Mouse (Mus musculus) cerebellum, adult 2 months (tissue): ENCODE data around the gene Rlbp1. TPM values are rescaled to one million over a fixed set of nuclear protein-coding genes. Genes with fewer than 3 reads are reported as not detected.

Experiments used
- DNase-seq, 2 experiments: peaks; one replicate each; pipeline ENCODE4 v3.0.0; 2021
- H3K27ac ChIP-seq: fragments of 200-500 bp; 2 replicates; pipeline ENCODE4 v1.5.1; 2012; ENCODE audit warnings: low read length, control low read depth, inconsistent platforms; ENCODE audit not compliant: insufficient read depth
- H3K27me3 ChIP-seq: fragments of 200-500 bp; 2 replicates; pipeline ENCODE4 v1.6.1; 2012; ENCODE audit warnings: inconsistent platforms, mild to moderate bottlenecking, low read length, moderate library complexity; ENCODE audit not compliant: control insufficient read depth, insufficient read depth
- H3K4me1 ChIP-seq: fragments of 200-500 bp; 2 replicates; pipeline ENCODE4 v1.6.1; 2011; ENCODE audit warnings: low read length; ENCODE audit not compliant: control insufficient read depth, insufficient read depth
- H3K4me3 ChIP-seq: fragments of 200-500 bp; replicated peaks from 2 replicates; pipeline ENCODE3; 2011; ENCODE audit warnings: mild to moderate bottlenecking, low read depth, low read length, control low read depth; ENCODE audit not compliant: insufficient read depth
- CTCF ChIP-seq: fragments of 200-500 bp; IDR thresholded peaks from 2 replicates; pipeline ENCODE4 v1.5.1; 2011; ENCODE audit warnings: low read depth, mild to moderate bottlenecking, control low read depth, low read length, moderate library complexity, borderline replicate concordance; ENCODE audit not compliant: insufficient read depth
- POLR2A ChIP-seq: fragments of 200-500 bp; IDR thresholded peaks from 2 replicates; pipeline ENCODE4 v1.6.1; 2011; ENCODE audit warnings: low read length, control low read depth, borderline replicate concordance; ENCODE audit not compliant: insufficient read depth
- WGBS: fragments of 180-500 bp; shearing (Covaris S2); methylation state at CpG from one replicate; pipeline ENCODE4 v1.1.7; 2018; 5-methylcytosine and 5-hydroxymethylcytosine counted together
- polyA plus RNA-seq: library from polyadenylated mRNA; depleted of rRNA; stranded (reverse); fragments of >200 nt; gene quantifications from 2 replicates; pipeline ENCODE4 v1.2.3, GENCODE M21; 2012

Rlbp1 gene
- polyA plus RNA-seq, 1 experiment: 9.8 TPM

GRCm38 (mm10) chr7:79358350-79359182, 28.3 kb downstream of the Rlbp1 start:
- Histone ChIP-seq H3K27ac (no peak overlapping the region), H3K4me3 (no peak overlapping the region), H3K4me1 (peaks cover 6% of the 10 kb centered on the region), H3K27me3 (no peaks in the 10 kb centered on the region)
- 76% methylated on average over 15 of the region's 15 CpGs for WGBS
- TF ChIP-seq CTCF (no peak), POLR2A (no peak)
- no peak for DNase-seq

DNA sequence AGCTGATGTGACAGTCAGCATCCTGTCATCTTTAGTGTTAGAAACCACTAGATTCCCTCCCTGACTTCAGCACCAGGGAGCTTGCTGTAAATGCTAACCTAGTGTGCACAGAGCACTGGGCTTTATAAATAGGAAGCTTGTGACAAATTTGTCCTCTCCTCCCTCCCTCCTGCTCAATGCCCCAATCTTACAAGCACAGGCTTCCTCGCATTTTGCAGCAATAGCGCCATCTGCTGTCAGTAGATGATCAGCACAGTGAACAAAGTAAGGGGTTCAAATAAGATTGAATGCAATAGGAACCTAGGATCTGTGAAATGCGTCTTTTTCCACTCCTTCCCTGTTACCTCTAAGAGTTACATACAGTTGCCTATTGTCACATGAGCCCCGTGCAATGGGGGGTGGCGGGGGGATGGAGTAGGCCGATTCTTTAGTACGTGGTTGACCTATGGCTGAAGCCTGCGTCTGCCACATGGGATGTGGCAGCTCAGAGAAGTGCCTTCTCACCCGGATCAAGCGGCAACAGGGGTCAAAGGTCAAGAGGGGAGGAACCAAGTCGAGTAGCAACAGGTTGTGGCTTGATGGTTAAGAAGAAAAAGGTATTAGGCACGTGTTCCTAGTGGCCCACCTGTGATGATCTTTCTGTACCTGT, 37.0 kb downstream of the Rlbp1 start:
- Histone ChIP-seq H3K27me3 (no peaks in the 10 kb centered on the region), H3K27ac (no peak overlapping the region), H3K4me3 (no peak overlapping the region), H3K4me1 (no peaks in the 10 kb centered on the region)
- peak; percentile 87 for TF ChIP-seq CTCF
- no peak for TF ChIP-seq POLR2A
- DNase-seq: peak; percentile 70 to 78
- 34% methylated on average over 12 of the region's 12 CpGs for WGBS

DNA sequence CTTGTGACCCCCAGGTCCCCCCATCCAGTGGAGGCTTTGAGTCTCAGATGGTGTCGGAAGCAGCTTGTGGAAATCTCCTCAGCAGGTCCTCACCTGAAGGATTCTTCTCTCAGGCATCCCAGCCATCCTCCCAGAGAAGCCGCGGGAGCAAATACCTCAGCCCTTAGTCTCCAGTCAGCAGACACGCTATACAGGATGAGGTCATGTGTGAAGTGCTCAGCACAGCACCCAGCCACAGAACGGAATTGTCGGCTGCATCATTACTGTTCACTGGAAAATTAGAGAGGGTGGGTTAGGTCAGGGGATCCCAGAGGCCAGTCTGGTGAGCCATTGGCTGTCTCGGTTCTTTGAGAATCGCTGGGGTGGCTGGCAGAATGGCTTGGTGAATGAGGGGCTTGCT, 38.0 kb downstream of the Rlbp1 start:
- Histone ChIP-seq H3K4me1 (no peaks in the 10 kb centered on the region), H3K4me3 (no peak overlapping the region), H3K27me3 (no peaks in the 10 kb centered on the region), H3K27ac (no peak overlapping the region)
- DNase-seq: no peak
- no peak for TF ChIP-seq CTCF
- no peak for TF ChIP-seq POLR2A
- WGBS: 89% methylated on average over 8 of the region's 8 CpGs

GRCm38 (mm10) chr7:79347108-79347813, 39.6 kb downstream of the Rlbp1 start:
- TF ChIP-seq CTCF: no peak
- TF ChIP-seq POLR2A: no peak
- DNase-seq: no peak
- WGBS: 63% methylated on average over 13 of the region's 13 CpGs
- Histone ChIP-seq H3K27me3 (no peaks in the 10 kb centered on the region), H3K4me3 (no peak overlapping the region), H3K27ac (no peak overlapping the region), H3K4me1 (no peaks in the 10 kb centered on the region)

DNA sequence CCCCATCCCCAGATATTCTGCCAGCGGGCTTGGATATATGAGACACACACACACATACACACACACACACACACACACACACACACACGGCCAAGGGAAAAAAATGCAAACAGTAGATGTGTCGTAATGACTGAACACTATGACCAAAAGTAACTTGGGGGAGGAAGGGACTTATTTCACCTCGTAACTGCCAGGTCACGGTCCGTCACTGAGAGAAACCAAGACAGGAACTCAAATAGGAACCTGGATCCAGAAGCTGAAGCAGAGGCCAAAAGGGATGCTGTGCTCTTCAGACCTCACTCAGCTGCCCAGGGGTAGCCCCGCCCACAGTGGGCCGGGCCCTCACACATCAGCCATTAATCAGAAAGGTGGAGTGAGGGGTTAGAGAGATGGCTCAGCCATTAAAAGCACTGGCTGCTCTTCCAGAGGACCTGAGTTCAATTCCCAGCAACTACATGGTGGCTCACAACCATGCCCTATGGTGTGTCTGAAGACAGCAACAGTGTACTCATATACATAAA, 40.2 kb downstream of the Rlbp1 start:
- no peaks in the 10 kb centered on the region for H3K27me3 ChIP-seq
- H3K4me1 ChIP-seq: no peaks in the 10 kb centered on the region
- DNase-seq: no peak
- no peak overlapping the region for H3K4me3 ChIP-seq
- TF ChIP-seq POLR2A (no peak), CTCF (no peak)
- 80% methylated on average over 8 of the region's 8 CpGs for whole genome bisulfite sequencing
- H3K27ac ChIP-seq: no peak overlapping the region

DNA sequence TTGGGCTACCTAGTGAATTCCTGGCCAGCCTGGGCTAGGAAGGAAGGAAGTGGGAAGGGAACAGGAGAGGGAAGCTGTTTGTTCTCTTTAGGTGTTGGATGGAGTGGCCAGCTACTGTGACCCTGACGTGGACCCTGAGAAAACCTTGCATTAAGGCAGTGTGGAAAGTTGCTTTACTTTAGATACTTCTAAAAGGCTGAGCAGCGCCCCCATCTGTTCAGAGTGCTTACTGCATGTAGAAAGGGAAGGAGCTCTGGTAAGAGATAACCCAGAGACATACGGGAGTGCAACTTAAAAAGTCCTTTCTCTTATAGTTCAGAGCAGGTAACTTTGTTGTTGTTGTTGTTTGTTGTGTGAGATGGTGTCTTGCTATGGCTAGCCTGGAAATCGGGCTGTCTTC, 40.9 kb downstream of the Rlbp1 start:
- Histone ChIP-seq H3K27ac (no peak overlapping the region), H3K4me1 (no peaks in the 10 kb centered on the region), H3K27me3 (no peaks in the 10 kb centered on the region), H3K4me3 (no peak overlapping the region)
- no peak for TF ChIP-seq POLR2A
- peak; percentile 45; the same call in 1 of the 2 replicates for TF ChIP-seq CTCF
- peak; percentile 21 to 44 for DNase-seq
- 50% methylated on average over 4 of the region's 4 CpGs for WGBS

DNA sequence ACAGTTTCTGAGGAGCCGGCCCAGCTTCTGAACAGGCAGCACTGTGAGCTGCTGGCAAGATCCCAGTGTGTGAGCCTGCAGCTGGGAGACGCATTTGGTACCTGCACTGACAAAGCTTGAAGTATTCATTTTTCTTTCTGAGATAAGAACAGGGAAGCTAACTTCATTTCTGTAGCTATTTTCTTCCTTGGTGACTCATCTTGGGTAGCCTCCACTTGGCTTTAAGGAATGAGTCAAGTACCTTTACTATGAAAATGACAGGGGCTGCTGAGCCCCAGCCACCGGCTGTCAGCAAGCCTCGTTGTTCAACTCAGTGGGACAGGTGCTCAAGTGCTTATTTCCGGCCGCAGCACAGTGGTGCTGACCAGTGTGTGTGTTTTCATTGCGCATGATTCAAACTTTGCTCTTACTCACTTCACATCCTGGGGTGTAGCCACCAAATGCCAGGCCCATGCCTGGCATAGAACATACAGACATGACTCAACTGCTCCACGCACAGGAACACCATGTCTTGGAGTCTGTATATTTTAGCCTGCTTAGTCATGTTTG, 50.4 kb downstream of the Rlbp1 start:
- Histone ChIP-seq H3K27ac (no peak overlapping the region), H3K27me3 (no peaks in the 10 kb centered on the region), H3K4me1 (peaks cover 2% of the 10 kb centered on the region), H3K4me3 (no peak overlapping the region)
- DNase-seq: no peak
- WGBS: 56% methylated on average over 8 of the region's 8 CpGs
- TF ChIP-seq CTCF (no peak), POLR2A (no peak)
